Mouse (Mus musculus) ZHBTc4 (cell line): Measurements from ENCODE around the gene Slc39a11.

Experiments
- DNase-seq: peaks from one replicate; pipeline ENCODE4 v3.0.0-alpha.2; 2011; ENCODE audit warnings: low read depth, low spot score

Gene Slc39a11

GRCm38 (mm10) chr11:113409121-113409520 is 240.8 kb downstream of the Slc39a11 start:
- DNase-seq: peak; percentile 41

GRCm38 (mm10) chr11:113407474-113407873 is 242.4 kb downstream of the Slc39a11 start:
- DNase-seq: no peak

GRCm38 (mm10) chr11:113400868-113401267 is 249.0 kb downstream of the Slc39a11 start:
- peak; percentile 66 for DNase-seq

- peak; percentile 95 for DNase-seq
Observed at GRCm38 (mm10) chr11:113399601-113400000, 250.3 kb downstream of the Slc39a11 start.

- peak; percentile 64 for DNase-seq
Observed at GRCm38 (mm10) chr11:113397394-113397793, 252.5 kb downstream of the Slc39a11 start.

- no peak for DNase-seq
Observed at GRCm38 (mm10) chr11:113393366-113394150, 256.3 kb downstream of the Slc39a11 start.

GRCm38 (mm10) chr11:113391664-113392063 is 258.2 kb downstream of the Slc39a11 start:
- DNase-seq: no peak

- DNase-seq: peak; percentile 50
Observed at GRCm38 (mm10) chr11:113389637-113390036, 260.2 kb downstream of the Slc39a11 start.

- DNase-seq: peak; percentile 90
Observed at GRCm38 (mm10) chr11:113382674-113383571, 267.0 kb downstream of the Slc39a11 start.

GRCm38 (mm10) chr11:113381550-113381949 is 268.3 kb downstream of the Slc39a11 start:
- DNase-seq: no peak

- no peak for DNase-seq
Observed at GRCm38 (mm10) chr11:113378867-113379266, 271.0 kb downstream of the Slc39a11 start.

- peak; percentile 35 for DNase-seq
Observed at GRCm38 (mm10) chr11:113376066-113376465, 273.8 kb downstream of the Slc39a11 start.

GRCm38 (mm10) chr11:113373926-113374325 is 276.0 kb downstream of the Slc39a11 start:
- DNase-seq: no peak

- no peak for DNase-seq
Observed at GRCm38 (mm10) chr11:113373331-113373730, 276.5 kb downstream of the Slc39a11 start.

GRCm38 (mm10) chr11:113368046-113368445 is 281.8 kb downstream of the Slc39a11 start:
- no peak for DNase-seq

- DNase-seq: no peak
Observed at GRCm38 (mm10) chr11:113366257-113367030, 283.4 kb downstream of the Slc39a11 start.

- DNase-seq: peak; percentile 54
Observed at GRCm38 (mm10) chr11:113363739-113364138, 286.1 kb downstream of the Slc39a11 start.

GRCm38 (mm10) chr11:113362617-113363016 is 287.3 kb downstream of the Slc39a11 start:
- DNase-seq: no peak

- DNase-seq: no peak
Observed at GRCm38 (mm10) chr11:113360049-113360835, 289.6 kb downstream of the Slc39a11 start.

- no peak for DNase-seq
Observed at GRCm38 (mm10) chr11:113355932-113356331, 293.9 kb downstream of the Slc39a11 start.
